Mouse (Mus musculus): ENCODE measurements at regions not wholly inside any gene's neighbourhood (a gene's known extent, or its start where the extent isn't known, plus 50 kb on each side); places are given as distances from the start of the nearest gene placed in this dataset.
"Not testable (repeated sequence)": the region's sequence is repeated elsewhere in the genome, so short reads cannot be mapped to it uniquely, and the experiment has no call there.

GRCm38 (mm10) chr9:53045788-53046187, 202.1 kb downstream of the Ddx10 start:
- no peak for DNase-seq (ENCODE audit: low read depth, low spot score)

DNA sequence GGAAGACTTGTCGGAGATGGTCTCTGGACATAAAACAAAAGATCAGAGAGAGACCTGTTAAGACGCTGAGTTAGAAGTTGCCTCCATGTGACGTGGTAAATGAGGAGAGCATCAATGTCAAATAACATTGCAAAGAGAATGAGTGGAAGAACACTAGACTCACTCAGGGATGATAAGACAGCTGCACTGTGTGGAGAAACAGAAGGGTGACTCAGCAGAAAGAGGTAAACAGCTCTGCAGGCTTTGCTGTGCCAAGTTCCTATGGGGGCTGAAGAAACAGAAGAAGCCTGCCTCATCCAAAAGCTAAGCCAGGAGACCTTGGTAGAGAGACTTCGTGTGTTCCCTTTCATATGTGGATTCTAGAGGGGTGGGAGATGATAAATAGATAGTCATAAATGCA, 214.1 kb downstream of the Ddx10 start:
- DNase-seq (ENCODE audit: low read depth, low spot score): peak; percentile 30

GRCm38 (mm10) chr9:53022096-53022495, 225.8 kb downstream of the Ddx10 start:
- no peak for DNase-seq (ENCODE audit: low read depth, low spot score)

DNA sequence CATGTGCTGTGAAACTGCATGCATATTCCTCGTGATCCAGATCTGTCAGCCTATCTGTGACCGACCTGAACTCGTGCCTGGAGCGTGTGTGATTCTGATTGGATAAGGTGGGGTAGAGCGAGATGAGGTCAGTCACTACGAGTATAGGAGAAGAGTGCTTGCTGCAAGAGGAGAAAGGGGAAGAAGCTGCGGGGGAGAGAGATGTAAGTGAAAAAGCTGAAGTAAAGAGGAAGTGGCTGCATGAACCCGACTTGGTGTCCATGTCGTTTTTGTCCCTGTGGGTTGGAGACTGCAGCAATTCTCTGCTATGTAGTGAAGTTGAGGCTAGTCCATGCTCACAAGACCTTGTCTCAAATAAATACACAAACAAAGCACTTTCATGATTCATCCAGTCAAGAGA, 237.1 kb downstream of the Ddx10 start:
- no peak for DNase-seq (ENCODE audit: low read depth, low spot score)

GRCm38 (mm10) chr9:53007395-53007794, 240.5 kb downstream of the Ddx10 start:
- DNase-seq (ENCODE audit: low read depth, low spot score): no peak

DNA sequence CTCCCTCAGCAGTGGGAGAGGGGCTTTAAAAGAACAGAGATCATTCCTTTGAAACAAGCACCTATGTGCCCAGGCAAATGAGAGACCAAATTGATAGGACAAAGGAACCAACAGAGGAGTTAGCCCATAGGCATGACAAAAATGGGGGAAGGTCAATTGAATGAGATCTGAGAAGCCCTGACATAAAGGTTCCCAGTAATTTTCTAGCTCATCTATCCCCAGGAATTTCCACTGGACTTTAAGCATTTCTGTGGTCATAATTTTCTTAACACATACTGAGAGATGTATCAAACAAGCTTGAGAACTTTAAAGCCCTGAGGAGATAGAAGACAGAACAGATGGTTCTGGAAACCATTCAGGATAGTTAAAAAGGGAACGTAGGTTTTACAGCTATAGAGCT, 241.8 kb downstream of the Ddx10 start:
- no peak for DNase-seq (ENCODE audit: low read depth, low spot score)

GRCm38 (mm10) chr9:53004253-53004978, 243.4 kb downstream of the Ddx10 start:
- no peak for DNase-seq (ENCODE audit: low read depth, low spot score)

DNA sequence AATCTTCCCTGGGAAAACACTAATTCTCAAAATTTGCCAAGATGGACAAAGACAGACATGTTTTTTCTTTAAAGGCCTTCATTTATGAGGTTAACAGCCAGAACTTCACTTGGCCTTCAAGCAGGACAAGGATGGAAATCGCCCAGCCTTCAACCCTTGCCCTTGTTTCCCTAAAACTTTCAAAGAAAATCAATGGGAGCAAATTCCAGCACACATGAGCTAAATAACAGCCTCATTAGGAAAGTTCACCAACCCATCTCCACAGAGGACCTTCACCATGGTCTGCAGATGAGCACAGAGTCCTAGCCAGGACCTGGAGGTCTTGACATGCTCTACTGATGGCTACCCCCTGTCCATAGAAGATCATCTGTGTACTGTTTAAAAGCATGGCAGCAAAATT, 271.8 kb downstream of the Ddx10 start:
- DNase-seq (ENCODE audit: low read depth, low spot score): no peak

- no peak for DNase-seq (ENCODE audit: low read depth, low spot score)
Observed at GRCm38 (mm10) chr9:52965631-52966030, 282.2 kb downstream of the Ddx10 start.

GRCm38 (mm10) chr9:52959668-52960067, 280.1 kb upstream of the AI593442 start:
- no peak for DNase-seq (ENCODE audit: low read depth, low spot score)

- no peak for DNase-seq (ENCODE audit: low read depth, low spot score)
Observed at GRCm38 (mm10) chr9:52957245-52957644, 277.7 kb upstream of the AI593442 start.

- peak; percentile 7 for DNase-seq (ENCODE audit: low read depth, low spot score)
Observed at GRCm38 (mm10) chr9:52944081-52944480, 264.5 kb upstream of the AI593442 start.

DNA sequence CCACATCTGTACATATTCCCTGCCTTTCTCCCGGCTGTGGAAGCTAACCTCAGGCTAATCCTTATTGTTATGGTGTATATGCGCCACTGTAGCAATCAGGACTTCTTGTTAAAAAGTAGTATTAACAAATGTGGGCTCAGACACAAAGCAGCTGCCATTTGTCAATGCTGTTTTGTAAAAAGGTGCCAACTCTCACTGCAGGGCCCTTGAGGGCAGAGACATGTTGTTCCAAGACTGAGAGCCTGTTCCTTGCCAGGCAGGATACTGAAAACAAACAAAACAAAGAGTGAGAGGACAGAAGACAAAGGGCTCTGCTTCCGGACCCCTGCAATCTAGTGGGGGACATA, 262.0 kb upstream of the AI593442 start:
- no peak for DNase-seq (ENCODE audit: low read depth, low spot score)

- DNase-seq (ENCODE audit: low read depth, low spot score): no peak
Observed at GRCm38 (mm10) chr9:52940964-52941636, 261.5 kb upstream of the AI593442 start.

GRCm38 (mm10) chr9:52935082-52935481, 255.5 kb upstream of the AI593442 start:
- DNase-seq (ENCODE audit: low read depth, low spot score): no peak

- peak; percentile 72 for DNase-seq (ENCODE audit: low read depth, low spot score)
Observed at GRCm38 (mm10) chr9:52917516-52917915, 237.9 kb upstream of the AI593442 start.

- not testable (repeated sequence) for DNase-seq (ENCODE audit: low read depth, low spot score)
Observed at GRCm38 (mm10) chr9:52888653-52889052, 209.1 kb upstream of the AI593442 start.

DNA sequence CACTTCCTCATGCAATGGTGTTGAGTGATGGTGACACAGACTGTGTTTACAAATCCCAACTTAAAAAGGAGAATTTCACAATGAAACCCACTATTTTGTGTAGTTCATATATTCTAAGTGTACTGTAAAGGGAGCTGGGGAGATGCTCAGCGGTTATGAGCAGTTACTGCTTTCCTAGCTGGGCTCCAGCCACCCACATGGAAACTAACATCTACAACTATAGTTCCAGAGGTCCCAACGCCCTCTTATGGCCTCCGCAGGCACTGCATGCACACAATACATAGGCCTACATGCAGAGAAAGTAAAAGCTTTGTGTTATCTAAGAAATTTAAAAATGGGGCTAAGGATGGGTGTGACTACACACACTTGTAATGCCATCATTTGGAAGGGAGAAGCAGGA, 208.4 kb upstream of the AI593442 start:
- DNase-seq (ENCODE audit: low read depth, low spot score): not testable (repeated sequence)

DNA sequence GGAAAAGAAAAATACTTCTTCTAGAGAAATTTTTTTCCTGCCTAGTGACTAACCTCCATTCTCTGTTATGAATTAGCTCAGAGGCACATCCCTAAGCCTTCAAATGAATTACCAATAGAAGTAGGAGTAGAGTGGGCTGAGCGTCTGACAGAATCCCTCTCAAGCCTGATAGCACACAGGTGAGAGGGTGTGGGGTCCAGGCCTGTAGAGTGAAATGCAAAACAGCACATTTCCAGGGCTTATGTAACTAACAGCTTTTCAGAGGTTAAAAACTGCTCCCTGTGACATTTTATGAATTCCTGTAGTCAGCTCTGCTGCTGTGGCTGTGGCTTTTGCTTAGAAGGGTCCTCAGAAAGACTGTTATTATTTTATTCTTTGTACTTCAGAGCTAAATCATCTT, 187.7 kb upstream of the AI593442 start:
- no peak for DNase-seq (ENCODE audit: low read depth, low spot score)

DNA sequence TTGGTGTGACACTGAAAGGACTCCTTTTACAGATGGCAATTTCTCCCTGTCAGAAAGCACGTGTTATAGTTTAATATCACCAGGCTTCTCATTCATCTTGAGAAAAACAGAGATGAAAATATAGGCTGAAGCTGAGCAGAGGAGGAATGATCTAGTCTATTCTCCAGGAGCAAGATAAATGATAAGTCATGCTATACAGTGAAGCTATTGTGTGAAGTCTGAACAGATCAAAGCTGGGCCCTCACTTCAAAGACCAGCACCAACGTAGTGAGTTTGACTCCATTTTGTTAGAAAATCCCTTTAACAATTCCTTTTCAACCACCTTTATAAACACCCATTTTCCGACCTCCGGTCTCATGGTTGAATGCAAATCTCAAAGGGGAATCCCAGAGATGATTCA, 180.7 kb upstream of the AI593442 start:
- no peak for DNase-seq (ENCODE audit: low read depth, low spot score)

- no peak for DNase-seq (ENCODE audit: low read depth, low spot score)
Observed at GRCm38 (mm10) chr9:52858411-52858810, 178.8 kb upstream of the AI593442 start.

DNA sequence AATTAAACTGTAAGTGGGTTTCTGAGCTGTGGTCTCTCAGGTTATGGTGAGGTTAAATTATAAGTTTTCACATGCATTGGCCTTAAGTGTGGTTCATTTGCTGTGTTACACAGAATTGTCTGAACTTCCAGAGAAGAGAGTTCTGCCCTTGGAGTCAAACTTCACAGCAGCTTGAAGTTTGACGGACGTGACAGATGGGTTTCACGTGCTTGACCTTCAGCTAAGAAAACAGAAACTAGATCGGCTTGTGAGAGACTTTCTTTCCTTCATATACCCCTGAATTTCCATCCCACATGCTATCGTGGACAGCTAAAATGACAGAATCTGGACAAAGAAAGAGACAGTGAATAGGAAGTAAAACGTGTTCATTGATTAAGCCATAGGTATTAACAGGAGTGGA, 173.8 kb upstream of the AI593442 start:
- no peak for DNase-seq (ENCODE audit: low read depth, low spot score)

DNA sequence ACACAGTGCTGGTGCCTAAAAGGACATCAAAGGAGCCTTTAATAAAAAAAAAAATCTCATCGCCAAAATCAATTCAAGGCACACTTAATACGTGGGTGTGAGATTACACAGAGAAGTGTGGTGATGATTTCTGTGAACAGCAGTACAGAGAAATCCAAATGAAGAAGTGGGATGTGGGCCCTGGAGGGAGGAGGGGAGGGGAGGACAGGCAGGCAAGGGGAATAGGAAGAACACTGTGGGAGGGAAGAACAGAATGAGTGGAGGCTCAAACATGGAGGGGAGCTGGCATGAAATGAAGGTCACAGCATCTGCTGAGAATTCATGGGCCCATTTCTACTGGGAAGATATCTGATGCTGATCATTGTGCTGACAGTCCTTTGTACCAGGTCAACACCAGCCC, 171.0 kb upstream of the AI593442 start:
- no peak for DNase-seq (ENCODE audit: low read depth, low spot score)
